Mouse (Mus musculus) right cerebral cortex, postnatal 4 days (tissue): Measurements from ENCODE around the gene Olfr912.

Source experiments
- DNase-seq: peaks from one replicate; pipeline ENCODE4 v3.0.0-alpha.2; 2022

Gene Olfr912

GRCm38 (mm10) chr9:38579878-38580277, at the start of gene Olfr912:
TSS of gene Olfr912 (plus strand) at chr9:38580178.
- DNase-seq = no peak

GRCm38 (mm10) chr9:38537549-38537948, 42.4 kb upstream of the Olfr912 start, which contains the start of gene Olfr910:
TSS of gene Olfr910 (plus strand) at chr9:38537849.
- DNase-seq = no peak

GRCm38 (mm10) chr9:38591056-38591455, 11.1 kb downstream of the Olfr912 start:
- no peak for DNase-seq

GRCm38 (mm10) chr9:38592459-38592858, 12.5 kb downstream of the Olfr912 start, which contains the start of gene Olfr913:
TSS of gene Olfr913 (plus strand) at chr9:38592759.
- DNase-seq = no peak

GRCm38 (mm10) chr9:38604802-38605201, 24.8 kb downstream of the Olfr912 start, which contains the start of gene Olfr914:
TSS of gene Olfr914 (plus strand) at chr9:38605102.
- no peak for DNase-seq

- DNase-seq = no peak
Observed at GRCm38 (mm10) chr9:38632406-38632805, 52.4 kb downstream of the Olfr912 start.
